Comparison of ENCODE assay signal across 8 mouse cellular contexts in the genomic region with DNA sequence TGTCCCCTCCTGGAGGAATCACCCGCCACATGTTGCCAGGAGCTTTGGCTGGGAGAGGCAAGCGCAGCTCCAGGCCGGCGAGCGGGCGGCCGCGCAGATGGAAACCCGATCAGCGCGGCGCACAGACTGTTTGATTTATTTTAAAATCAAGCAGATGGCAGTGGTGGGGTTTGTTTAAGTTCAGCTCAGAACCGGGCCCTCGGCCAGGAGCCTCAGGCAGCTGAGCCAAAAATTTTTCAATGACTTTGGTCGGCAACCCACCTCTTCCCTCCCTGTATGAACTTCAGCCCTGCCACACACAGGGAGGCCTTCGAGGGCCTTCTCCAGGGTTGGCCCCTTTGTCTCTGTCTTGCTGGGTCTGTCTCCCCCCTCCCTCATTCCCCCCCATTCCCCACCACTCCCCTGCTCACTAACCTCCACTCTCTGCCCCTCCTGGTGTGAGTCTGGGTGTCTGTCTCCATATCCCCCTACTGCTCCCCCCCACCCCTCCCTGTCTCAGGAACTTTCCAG. TPM values are rescaled to one million over a fixed set of nuclear protein-coding genes. Genes with fewer than 3 reads are reported as not detected.
A peak's percentile ranks its signal among the peaks of the same experiment; 100 is the strongest.
DNase-seq lines count a peak whose midpoint lies in the region; ATAC-seq lines count a peak whose summit lies in the region.

No protein-coding gene starts in this region.

- no peaks in the 10 kb centered on the region for H3K27me3 ChIP-seq in intestine, embryonic 14.5 days (replicated peaks; ENCODE audit: control insufficient read depth, insufficient read depth, low read length)
- H3K27me3 ChIP-seq in stomach, embryonic 14.5 days (ENCODE audit: control insufficient read depth, insufficient read depth, low read length): no peaks in the 10 kb centered on the region

- no peaks in the 10 kb centered on the region for H3K9me3 ChIP-seq in intestine, embryonic 14.5 days (ENCODE audit: control insufficient read depth, low read length)
- no peaks in the 10 kb centered on the region for H3K9me3 ChIP-seq in stomach, embryonic 14.5 days (ENCODE audit: control insufficient read depth, low read depth, low read length)

- peaks cover 85% of the 10 kb centered on the region for H3K4me1 ChIP-seq in intestine, embryonic 14.5 days (replicated peaks; ENCODE audit: control insufficient read depth, insufficient read depth, low read length)
- H3K4me1 ChIP-seq in stomach, embryonic 14.5 days (ENCODE audit: control insufficient read depth, insufficient read depth, low read length): peaks cover 74% of the 10 kb centered on the region

- no peak overlapping the region for H3K4me3 ChIP-seq in intestine, embryonic 14.5 days (ENCODE audit: low read depth, low read length)
- H3K4me3 ChIP-seq in stomach, embryonic 14.5 days (ENCODE audit: low read depth, low read length): peak overlapping the region; percentile 10; the same call in 1 of the 2 replicates

- peak overlapping the region; percentile 95 for H3K27ac ChIP-seq in intestine, embryonic 14.5 days (ENCODE audit: low read depth)
- peak overlapping the region; percentile 95 for H3K27ac ChIP-seq in stomach, embryonic 14.5 days (ENCODE audit: low read length)

- no peaks in the 10 kb centered on the region for H3K36me3 ChIP-seq in intestine, embryonic 14.5 days (ENCODE audit: control insufficient read depth, insufficient read depth, low read length)
- no peaks in the 10 kb centered on the region for H3K36me3 ChIP-seq in stomach, embryonic 14.5 days (ENCODE audit: control insufficient read depth, insufficient read depth, low read length)

- intact Hi-C loops in left cerebral cortex, postnatal 14 days (cut with DNase I): loop anchor here (5.0 kb wide), 1 partner anchor 88 kb away; a partner anchor contains a TSS

- DNase-seq in adrenal gland, adult 18-20 months (ENCODE audit: low spot score in 2 of 2): peak; percentile 37 to 49
- peak; percentile 68 for DNase-seq in embryo, embryonic 11.5 days (ENCODE audit: low read depth, low spot score)
- peak; percentile 86 for DNase-seq in gastrocnemius, postnatal 25 days
- peak; percentile 83 for DNase-seq in intestine, embryonic 14.5 days (ENCODE audit: low spot score)
- DNase-seq in left cerebral cortex, postnatal 14 days (ENCODE audit: low spot score in 2 of 2): peak; percentile 85 to 89
- peak; percentile 87 for DNase-seq in mesoderm, embryonic 11.5 days (ENCODE audit: low read depth, low spot score)
- DNase-seq in spleen, adult 12 weeks (ENCODE audit: low spot score): no peak

- 3% methylated on average over 16 of the region's 16 CpGs for WGBS in intestine, embryonic 14.5 days
- WGBS in stomach, embryonic 14.5 days: 3% methylated on average over 16 of the region's 16 CpGs

- H3K4me2 ChIP-seq in intestine, embryonic 14.5 days (ENCODE audit: low read length): peak overlapping the region; percentile 32
- H3K4me2 ChIP-seq in stomach, embryonic 14.5 days (replicated peaks; ENCODE audit: low read depth, low read length): peak overlapping the region; percentile 41

- no peak overlapping the region for H3K9ac ChIP-seq in intestine, embryonic 14.5 days (ENCODE audit: low read length)
- H3K9ac ChIP-seq in stomach, embryonic 14.5 days (replicated peaks; ENCODE audit: low read depth, low read length): no peak overlapping the region

- ATAC-seq in intestine, embryonic 14.5 days (replicated peaks; ENCODE audit: low FRiP score, low TSS enrichment, low read depth): peak; percentile 81
- ATAC-seq in stomach, embryonic 14.5 days (ENCODE audit: insufficient number of reproducible peaks, insufficient read depth, low FRiP score, low read depth): peak; percentile 65

RNA-seq across cellular contexts. Expression of a gene that starts 36.7 kb away (rescaled TPM):
- total RNA-seq in adrenal gland, adult 18-20 months (2021): 10 to 100 TPM; 23.9 to 24.1 TPM
- total RNA-seq in gastrocnemius, postnatal 25 days (2021): 10 to 100 TPM; 23.1 to 27.1 TPM
- 13.3 and 16.7 TPM in 2 replicates for polyA plus RNA-seq in intestine, embryonic 14.5 days (2014; fragmentation: Nextera tagmentation; extraction: Ambion mirVana)
- total RNA-seq in left cerebral cortex, postnatal 14 days (2021): 10 to 100 TPM; 49.0 to 57.3 TPM
- polyA plus RNA-seq in stomach, embryonic 14.5 days (2014; fragmentation: Nextera tagmentation; extraction: Ambion mirVana): 11.1 and 11.6 TPM in 2 replicates
